Mouse (Mus musculus) c-Kit-positive CD71-negative TER-119-negative erythroid progenitor cells, embryonic 14.5 days (primary cell): ENCODE data around the gene Srpk2.
"Not testable (repeated sequence)": the region's sequence is repeated elsewhere in the genome, so short reads cannot be mapped to it uniquely, and the experiment has no call there.

ENCODE experiments used
- DNase-seq: peaks from one replicate; pipeline ENCODE4 v3.0.0-alpha.2; 2013; ENCODE audit warnings: low read depth

Gene Srpk2

GRCm38 (mm10) chr5:23562278-23563060, 121.9 kb downstream of the Srpk2 start:
- DNase-seq = no peak

- DNase-seq = no peak
These were observed 123.2 kb downstream of the Srpk2 start for GRCm38 (mm10) chr5:23561227-23561626.

GRCm38 (mm10) chr5:23560171-23560570, 124.2 kb downstream of the Srpk2 start:
- DNase-seq = no peak

GRCm38 (mm10) chr5:23556007-23556770, 128.2 kb downstream of the Srpk2 start:
- no peak for DNase-seq

- DNase-seq = not testable (repeated sequence)
These were observed 131.1 kb downstream of the Srpk2 start for GRCm38 (mm10) chr5:23553338-23553737.

GRCm38 (mm10) chr5:23551687-23552086, 132.7 kb downstream of the Srpk2 start:
- DNase-seq = no peak

- DNase-seq = no peak
These were observed 148.7 kb downstream of the Srpk2 start for GRCm38 (mm10) chr5:23535692-23536091.

- no peak for DNase-seq
These were observed 152.8 kb downstream of the Srpk2 start for GRCm38 (mm10) chr5:23531541-23532096.

- DNase-seq = no peak
These were observed 153.3 kb downstream of the Srpk2 start for GRCm38 (mm10) chr5:23531100-23531499.

GRCm38 (mm10) chr5:23524621-23525020, 159.8 kb downstream of the Srpk2 start:
- DNase-seq = no peak

GRCm38 (mm10) chr5:23523936-23524335, 160.5 kb downstream of the Srpk2 start:
- no peak for DNase-seq

- no peak for DNase-seq
These were observed 162.8 kb downstream of the Srpk2 start for GRCm38 (mm10) chr5:23521645-23522044.

- no peak for DNase-seq
These were observed 164.7 kb downstream of the Srpk2 start for GRCm38 (mm10) chr5:23519679-23520078.

- DNase-seq = no peak
These were observed 165.7 kb downstream of the Srpk2 start for GRCm38 (mm10) chr5:23518673-23519072.

- no peak for DNase-seq
These were observed 166.6 kb downstream of the Srpk2 start for GRCm38 (mm10) chr5:23517839-23518238.

GRCm38 (mm10) chr5:23516962-23517361, 167.5 kb downstream of the Srpk2 start:
- DNase-seq = no peak

GRCm38 (mm10) chr5:23515038-23515437, 169.4 kb downstream of the Srpk2 start:
- DNase-seq = no peak

GRCm38 (mm10) chr5:23513468-23513867, 170.9 kb downstream of the Srpk2 start:
- no peak for DNase-seq

GRCm38 (mm10) chr5:23512556-23512955, 171.9 kb downstream of the Srpk2 start:
- no peak for DNase-seq

GRCm38 (mm10) chr5:23511456-23511855, 173.0 kb downstream of the Srpk2 start:
- no peak for DNase-seq

GRCm38 (mm10) chr5:23508630-23509029, 175.8 kb downstream of the Srpk2 start:
- DNase-seq = no peak

- no peak for DNase-seq
These were observed 177.2 kb downstream of the Srpk2 start for GRCm38 (mm10) chr5:23507210-23507609.

GRCm38 (mm10) chr5:23505578-23505977, 178.8 kb downstream of the Srpk2 start:
- no peak for DNase-seq
